Mouse (Mus musculus): Measurements from ENCODE around the gene Ddx5. TPM values are rescaled to one million over a fixed set of nuclear protein-coding genes. Genes with fewer than 3 reads are reported as not detected.

Gene Ddx5
- polyA plus RNA-seq (2012; fragmentation: generic; extraction: Trizol): 198 TPM

DNA sequence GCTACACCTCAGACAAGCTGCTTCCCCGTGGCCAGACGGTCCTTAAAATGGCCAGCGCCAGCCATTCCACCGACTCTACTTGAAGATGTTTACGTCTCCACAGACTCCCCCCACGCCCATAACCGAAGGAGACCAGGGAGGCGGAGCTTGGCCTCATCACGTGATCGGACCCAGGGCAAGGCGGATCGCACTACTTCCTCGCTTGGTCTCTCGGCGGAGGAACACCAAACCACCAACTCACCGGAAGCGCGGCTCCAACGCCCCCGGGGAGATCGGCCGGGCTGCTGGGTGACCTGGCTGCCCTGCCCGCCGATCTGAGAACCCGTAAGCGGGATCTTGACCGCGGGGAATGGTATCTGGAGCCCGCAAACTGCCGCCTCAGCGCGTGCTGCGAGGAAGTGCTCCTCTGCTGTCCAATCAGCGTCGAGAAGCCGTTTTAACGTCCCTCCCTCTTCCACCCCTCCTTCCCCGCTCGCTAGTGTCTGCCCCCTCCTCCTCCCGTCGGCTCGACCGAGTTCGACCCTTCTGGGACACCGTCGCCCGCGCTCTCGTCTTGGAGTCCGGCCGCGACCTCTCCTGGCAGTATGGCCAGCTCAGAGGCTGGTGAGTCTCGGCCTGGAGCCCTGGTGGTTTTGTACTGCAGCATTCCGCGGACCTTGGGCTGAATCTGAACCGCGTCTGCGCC lies at the start of gene Ddx5, which contains the start of gene Cep95:
Ddx5 (minus strand) TSS at position 411 of the 685 bp plus-strand sequence.
Cep95 (plus strand) TSS at position 478 of the 685 bp plus-strand sequence.
- H3K36me3 ChIP-seq (ENCODE audit: control insufficient read depth, insufficient read depth): peaks cover 51% of the 10 kb centered on the region
- no peaks in the 10 kb centered on the region for H3K27me3 ChIP-seq (ENCODE audit: control insufficient read depth, insufficient read depth, insufficient read length)
- TF ChIP-seq USF1 (IDR thresholded peaks at IDR 0.05; ENCODE audit: low read depth) (peak; percentile 99), MYOG (IDR thresholded peaks at IDR 0.05; ENCODE audit: control insufficient read depth in 1 of 3, insufficient read depth in 1 of 3, insufficient read length in 2 of 3, low read depth in 2 of 3) (peak in 1 of 3 experiments; percentile 26), E2F4 (IDR thresholded peaks at IDR 0.05; ENCODE audit: insufficient read depth) (no peak), TCF3 (IDR thresholded peaks at IDR 0.05; ENCODE audit: insufficient read length, low read depth) (no peak), MAX (IDR thresholded peaks at IDR 0.05; ENCODE audit: low read depth) (no peak), REST (IDR thresholded peaks at IDR 0.05; ENCODE audit: insufficient read depth, insufficient read length) (no peak), TCF12 (IDR thresholded peaks at IDR 0.05; ENCODE audit: insufficient read depth, poor library complexity, severe bottlenecking) (no peak), MYOD1 (IDR thresholded peaks at IDR 0.05; ENCODE audit: control insufficient read depth in 1 of 3, insufficient read length in 2 of 3, low read depth in 2 of 3) (no peak), POLR2AphosphoS2 (IDR thresholded peaks at IDR 0.05; ENCODE audit: insufficient read length, low read depth) (peak; percentile 89), SRF (IDR thresholded peaks at IDR 0.05; ENCODE audit: control insufficient read depth, insufficient read length, low read depth) (peak; percentile 56), CEBPB (IDR thresholded peaks at IDR 0.05; ENCODE audit: insufficient read depth, poor library complexity, severe bottlenecking) (no peak), POLR2A (IDR thresholded peaks at IDR 0.05; ENCODE audit: insufficient read length, low read depth) (peak; percentile 81)
- peaks cover 67% of the 10 kb centered on the region for H3K79me2 ChIP-seq (ENCODE audit: control insufficient read depth, insufficient read depth)
- H3ac ChIP-seq (ENCODE audit: control insufficient read depth, insufficient read length): peak within 1 kb of the TSS; percentile 49
- peak within 1 kb of the TSS; percentile 72 for H3K4me2 ChIP-seq (ENCODE audit: low read depth)
- H3K4me3 ChIP-seq: peak within 1 kb of the TSS; percentile 92

DNA sequence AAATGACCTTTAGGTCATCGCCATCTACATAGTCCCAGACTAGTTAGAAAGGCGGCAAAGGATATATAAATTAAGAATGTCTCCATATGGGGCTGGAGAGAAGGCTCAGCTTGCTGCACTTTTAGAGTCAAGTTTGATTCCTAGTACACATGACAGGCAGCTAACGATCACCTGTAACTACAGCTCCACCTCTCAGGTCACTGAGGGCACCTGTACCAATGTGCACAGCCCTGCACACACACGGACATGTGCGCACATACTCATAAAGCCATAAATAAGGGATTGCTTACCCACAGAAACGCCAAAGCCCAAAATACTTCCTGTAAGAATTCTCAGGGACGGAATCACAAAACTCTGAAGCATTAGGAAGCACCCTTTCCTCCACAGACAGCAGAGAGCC lies 39.1 kb upstream of the Ddx5 start:
- no peak for TF ChIP-seq TCF12 (IDR thresholded peaks at IDR 0.05; ENCODE audit: insufficient read depth, poor library complexity, severe bottlenecking)
- no peak for TF ChIP-seq TCF3 (IDR thresholded peaks at IDR 0.05; ENCODE audit: insufficient read length, low read depth)
- no peak for TF ChIP-seq POLR2A (IDR thresholded peaks at IDR 0.05; ENCODE audit: insufficient read length, low read depth)
- no peak for TF ChIP-seq CEBPB (IDR thresholded peaks at IDR 0.05; ENCODE audit: insufficient read depth, poor library complexity, severe bottlenecking)
- no peak for TF ChIP-seq MYOG (IDR thresholded peaks at IDR 0.05; ENCODE audit: control insufficient read depth in 1 of 3, insufficient read depth in 1 of 3, insufficient read length in 2 of 3, low read depth in 2 of 3)
- TF ChIP-seq REST (IDR thresholded peaks at IDR 0.05; ENCODE audit: insufficient read depth, insufficient read length): no peak
- no peak for TF ChIP-seq MAX (IDR thresholded peaks at IDR 0.05; ENCODE audit: low read depth)
- TF ChIP-seq SRF (IDR thresholded peaks at IDR 0.05; ENCODE audit: control insufficient read depth, insufficient read length, low read depth): no peak
- no peak for TF ChIP-seq E2F4 (IDR thresholded peaks at IDR 0.05; ENCODE audit: insufficient read depth)
- no peak for TF ChIP-seq USF1 (IDR thresholded peaks at IDR 0.05; ENCODE audit: low read depth)
- TF ChIP-seq POLR2AphosphoS2 (IDR thresholded peaks at IDR 0.05; ENCODE audit: insufficient read length, low read depth): no peak
- TF ChIP-seq MYOD1 (IDR thresholded peaks at IDR 0.05; ENCODE audit: control insufficient read depth in 1 of 3, insufficient read length in 2 of 3, low read depth in 2 of 3): no peak
- Histone ChIP-seq H3ac (ENCODE audit: control insufficient read depth, insufficient read length) (no peak overlapping the region), H3K36me3 (ENCODE audit: control insufficient read depth, insufficient read depth) (peaks cover 33% of the 10 kb centered on the region), H3K79me2 (ENCODE audit: control insufficient read depth, insufficient read depth) (no peaks in the 10 kb centered on the region), H3K4me3 (no peak overlapping the region), H3K27me3 (ENCODE audit: control insufficient read depth, insufficient read depth, insufficient read length) (no peaks in the 10 kb centered on the region), H3K4me2 (ENCODE audit: low read depth) (no peak overlapping the region)

DNA sequence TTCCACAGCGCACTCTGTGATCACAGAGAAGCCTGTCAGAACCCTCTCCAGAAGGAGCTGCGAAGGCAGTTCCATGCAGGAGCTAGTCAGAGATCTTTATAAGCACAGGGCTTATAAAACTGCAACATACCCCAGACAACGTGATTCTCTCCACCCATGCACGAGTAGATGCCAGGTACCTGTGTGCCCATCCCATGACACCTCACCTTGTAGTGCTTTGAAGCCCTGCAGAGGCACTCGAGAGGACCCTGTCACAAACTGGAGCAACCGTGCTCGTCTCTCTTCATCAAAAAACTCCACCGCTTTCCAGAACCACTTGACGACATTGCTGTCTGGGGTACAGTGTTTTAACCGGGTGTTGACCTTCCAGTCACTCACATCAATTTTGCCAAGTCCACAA lies 35.4 kb upstream of the Ddx5 start:
- H3K36me3 ChIP-seq (ENCODE audit: control insufficient read depth, insufficient read depth): peaks cover 10% of the 10 kb centered on the region
- no peak for TF ChIP-seq USF1 (IDR thresholded peaks at IDR 0.05; ENCODE audit: low read depth)
- no peak for TF ChIP-seq POLR2A (IDR thresholded peaks at IDR 0.05; ENCODE audit: insufficient read length, low read depth)
- TF ChIP-seq REST (IDR thresholded peaks at IDR 0.05; ENCODE audit: insufficient read depth, insufficient read length): no peak
- TF ChIP-seq TCF12 (IDR thresholded peaks at IDR 0.05; ENCODE audit: insufficient read depth, poor library complexity, severe bottlenecking): no peak
- TF ChIP-seq E2F4 (IDR thresholded peaks at IDR 0.05; ENCODE audit: insufficient read depth): no peak
- no peak for TF ChIP-seq TCF3 (IDR thresholded peaks at IDR 0.05; ENCODE audit: insufficient read length, low read depth)
- TF ChIP-seq MAX (IDR thresholded peaks at IDR 0.05; ENCODE audit: low read depth): no peak
- no peak for TF ChIP-seq CEBPB (IDR thresholded peaks at IDR 0.05; ENCODE audit: insufficient read depth, poor library complexity, severe bottlenecking)
- no peak for TF ChIP-seq MYOD1 (IDR thresholded peaks at IDR 0.05; ENCODE audit: control insufficient read depth in 1 of 3, insufficient read length in 2 of 3, low read depth in 2 of 3)
- no peak for TF ChIP-seq SRF (IDR thresholded peaks at IDR 0.05; ENCODE audit: control insufficient read depth, insufficient read length, low read depth)
- TF ChIP-seq MYOG (IDR thresholded peaks at IDR 0.05; ENCODE audit: control insufficient read depth in 1 of 3, insufficient read depth in 1 of 3, insufficient read length in 2 of 3, low read depth in 2 of 3): no peak
- no peak for TF ChIP-seq POLR2AphosphoS2 (IDR thresholded peaks at IDR 0.05; ENCODE audit: insufficient read length, low read depth)

DNA sequence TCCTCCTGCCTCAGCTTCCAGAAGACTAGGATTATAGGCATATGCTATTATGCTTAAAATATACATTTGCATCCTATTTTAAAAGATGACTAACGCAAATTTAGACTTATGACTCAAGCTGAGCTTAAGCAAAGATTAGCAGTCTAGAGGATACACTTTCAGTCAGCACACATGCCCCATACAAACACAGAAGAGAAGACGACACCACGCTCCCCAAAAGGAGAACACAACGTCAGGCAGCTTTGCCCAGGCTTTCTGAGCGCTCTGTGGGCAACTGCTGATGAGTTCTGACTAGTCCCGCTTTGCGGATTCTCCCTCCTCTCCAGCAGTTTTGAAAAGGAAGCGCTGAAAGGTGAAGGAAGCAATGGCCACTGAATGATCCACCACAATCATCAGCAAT lies 34.8 kb upstream of the Ddx5 start:
- peaks cover 15% of the 10 kb centered on the region for H3K36me3 ChIP-seq (ENCODE audit: control insufficient read depth, insufficient read depth)
- no peak overlapping the region for H3ac ChIP-seq (ENCODE audit: control insufficient read depth, insufficient read length)
- no peaks in the 10 kb centered on the region for H3K27me3 ChIP-seq (ENCODE audit: control insufficient read depth, insufficient read depth, insufficient read length)
- no peak overlapping the region for H3K4me3 ChIP-seq
- H3K79me2 ChIP-seq (ENCODE audit: control insufficient read depth, insufficient read depth): no peaks in the 10 kb centered on the region
- TF ChIP-seq TCF3 (IDR thresholded peaks at IDR 0.05; ENCODE audit: insufficient read length, low read depth) (no peak), POLR2AphosphoS2 (IDR thresholded peaks at IDR 0.05; ENCODE audit: insufficient read length, low read depth) (no peak), MAX (IDR thresholded peaks at IDR 0.05; ENCODE audit: low read depth) (no peak), MYOG (IDR thresholded peaks at IDR 0.05; ENCODE audit: control insufficient read depth in 1 of 3, insufficient read depth in 1 of 3, insufficient read length in 2 of 3, low read depth in 2 of 3) (no peak), USF1 (IDR thresholded peaks at IDR 0.05; ENCODE audit: low read depth) (no peak), POLR2A (IDR thresholded peaks at IDR 0.05; ENCODE audit: insufficient read length, low read depth) (no peak), SRF (IDR thresholded peaks at IDR 0.05; ENCODE audit: control insufficient read depth, insufficient read length, low read depth) (no peak), REST (IDR thresholded peaks at IDR 0.05; ENCODE audit: insufficient read depth, insufficient read length) (no peak), TCF12 (IDR thresholded peaks at IDR 0.05; ENCODE audit: insufficient read depth, poor library complexity, severe bottlenecking) (no peak), E2F4 (IDR thresholded peaks at IDR 0.05; ENCODE audit: insufficient read depth) (no peak), MYOD1 (IDR thresholded peaks at IDR 0.05; ENCODE audit: control insufficient read depth in 1 of 3, insufficient read length in 2 of 3, low read depth in 2 of 3) (no peak), CEBPB (IDR thresholded peaks at IDR 0.05; ENCODE audit: insufficient read depth, poor library complexity, severe bottlenecking) (no peak)
- no peak overlapping the region for H3K4me2 ChIP-seq (ENCODE audit: low read depth)

More for the DNA sequence above, 35.4 kb upstream of the Ddx5 start:
- Histone ChIP-seq H3K79me2 (ENCODE audit: control insufficient read depth, insufficient read depth) (no peaks in the 10 kb centered on the region), H3ac (ENCODE audit: control insufficient read depth, insufficient read length) (no peak overlapping the region), H3K4me2 (ENCODE audit: low read depth) (no peak overlapping the region), H3K27me3 (ENCODE audit: control insufficient read depth, insufficient read depth, insufficient read length) (no peaks in the 10 kb centered on the region), H3K4me3 (no peak overlapping the region)
